Mouse (Mus musculus) midbrain, postnatal 0 days (tissue): ENCODE results near the gene Foxd2. TPM values are rescaled to one million over a fixed set of nuclear protein-coding genes. Genes with fewer than 3 reads are reported as not detected.

Experiments
- ATAC-seq: fragments of 200-750 bp; cut with Nextera tagmentation; 2 replicates; pipeline ENCODE4 v1.8.0; 2017; ENCODE audit warnings: moderate number of reproducible peaks, mild to moderate bottlenecking, moderate TSS enrichment, moderate library complexity; ENCODE audit not compliant: low FRiP score
- DNase-seq: peaks from one replicate; pipeline ENCODE4 v3.0.0-alpha.2; 2015; ENCODE audit warnings: low spot score
- H3K27ac ChIP-seq: fragments of 300-500 bp; sonication (generic); 2 replicates; pipeline ENCODE4 v1.5.1; 2014; ENCODE audit warnings: low read depth, mild to moderate bottlenecking, low read length, mixed read lengths
- H3K27me3 ChIP-seq: fragments of 300-500 bp; sonication (generic); 2 replicates; pipeline ENCODE4 v1.6.1; 2014; ENCODE audit warnings: low read length, control low read depth, mixed read lengths; ENCODE audit not compliant: insufficient read depth
- H3K36me3 ChIP-seq: fragments of 300-500 bp; sonication (generic); 2 replicates; pipeline ENCODE4 v1.6.1; 2014; ENCODE audit warnings: low read length, control low read depth, mixed read lengths; ENCODE audit not compliant: insufficient read depth
- H3K4me1 ChIP-seq: fragments of 300-500 bp; sonication (generic); 2 replicates; pipeline ENCODE4 v1.6.1; 2014; ENCODE audit warnings: mild to moderate bottlenecking, control low read depth, antibody characterized with exemption, low read length, mixed read lengths; ENCODE audit not compliant: insufficient read depth
- H3K4me2 ChIP-seq: fragments of 300-500 bp; sonication (generic); 2 replicates; pipeline ENCODE4 v1.6.1; 2014; ENCODE audit warnings: low read depth, mild to moderate bottlenecking, low read length, mixed read lengths; ENCODE audit not compliant: poor library complexity, severe bottlenecking
- H3K4me3 ChIP-seq: fragments of 300-500 bp; sonication (generic); 2 replicates; pipeline ENCODE4 v1.5.1; 2014; ENCODE audit warnings: low read depth, mild to moderate bottlenecking, low read length, moderate library complexity
- H3K9ac ChIP-seq: fragments of 300-500 bp; sonication (generic); replicated peaks from 2 replicates; pipeline ENCODE4 v1.6.1; 2014; ENCODE audit warnings: mild to moderate bottlenecking, low read length, moderate library complexity, mixed read lengths; ENCODE audit not compliant: poor library complexity, severe bottlenecking
- H3K9me3 ChIP-seq: fragments of 300-500 bp; sonication (generic); 2 replicates; pipeline ENCODE4 v1.6.1; 2016; ENCODE audit warnings: low read length, control low read depth
- CTCF ChIP-seq: IDR thresholded peaks from 2 replicates; pipeline ENCODE4 v1.5.1; 2016; ENCODE audit warnings: antibody characterized with exemption, mild to moderate bottlenecking
- WGBS: fragments of 180-500 bp; shearing (Covaris S2); extraction: QIAGEN DNeasy Blood & Tissue Kit; methylation state at CpG from one replicate; pipeline ENCODE4 v1.1.7; 2014; 5-methylcytosine and 5-hydroxymethylcytosine counted together
- polyA plus RNA-seq: library from polyadenylated mRNA; unstranded; fragments of >200 nt; fragmentation: Nextera tagmentation; extraction: Ambion mirVana; gene quantifications from 2 replicates; pipeline ENCODE4 v1.2.1, GENCODE M21; 2015
- total RNA-seq: library from RNA; depleted of rRNA; stranded (reverse); fragments of >200 nt; gene quantifications from 2 replicates; pipeline ENCODE4 v1.2.3, GENCODE M21; 2014

Gene Foxd2
- total and polyA plus RNA-seq, 2 experiments from 2014 or later: 0.58 to 2.5 TPM

GRCm38 (mm10) chr4:114937459-114938047, 28.9 kb upstream of the Foxd2 start:
- WGBS: 47% methylated on average over 4 of the region's 4 CpGs
- no peak overlapping the region for H3K4me3 ChIP-seq

GRCm38 (mm10) chr4:114934188-114934587, 25.5 kb upstream of the Foxd2 start:
- H3K4me3 ChIP-seq: no peak overlapping the region
- no peak for DNase-seq
- H3K4me2 ChIP-seq: no peak overlapping the region
- H3K9ac ChIP-seq: no peak overlapping the region
- H3K36me3 ChIP-seq: no peaks in the 10 kb centered on the region
- no peak for ATAC-seq
- no peak overlapping the region for H3K27ac ChIP-seq
- no peak for TF ChIP-seq CTCF
- WGBS: 94% methylated on average over 6 of the region's 6 CpGs
- H3K9me3 ChIP-seq: no peaks in the 10 kb centered on the region
- no peaks in the 10 kb centered on the region for H3K4me1 ChIP-seq
- H3K27me3 ChIP-seq: peaks cover 12% of the 10 kb centered on the region; the same call in 1 of the 2 replicates

More at GRCm38 (mm10) chr4:114937459-114938047, 28.9 kb upstream of the Foxd2 start:
- Histone ChIP-seq H3K27me3 (peaks cover 9% of the 10 kb centered on the region; the same call in 1 of the 2 replicates), H3K27ac (no peak overlapping the region), H3K4me1 (no peaks in the 10 kb centered on the region), H3K9me3 (no peaks in the 10 kb centered on the region), H3K36me3 (no peaks in the 10 kb centered on the region), H3K9ac (no peak overlapping the region), H3K4me2 (no peak overlapping the region)
- ATAC-seq (no peak), DNase-seq (no peak)
- TF ChIP-seq CTCF: no peak

- ATAC-seq: no peak
Measured at GRCm38 (mm10) chr4:114932747-114933146, 24.1 kb upstream of the Foxd2 start.

GRCm38 (mm10) chr4:114929155-114929554, 20.5 kb upstream of the Foxd2 start:
- Histone ChIP-seq H3K36me3 (no peaks in the 10 kb centered on the region), H3K9me3 (no peaks in the 10 kb centered on the region), H3K9ac (no peak overlapping the region), H3K4me2 (no peak overlapping the region), H3K4me1 (0 out of 2 replicates have a peak, but pooled peaks cover 4% of the 10 kb centered on the region), H3K4me3 (no peak overlapping the region), H3K27me3 (peaks cover 57% of the 10 kb centered on the region), H3K27ac (no peak overlapping the region)
- no peak for TF ChIP-seq CTCF
- ATAC-seq (no peak), DNase-seq (no peak)
- 18% methylated on average over 15 of the region's 15 CpGs for WGBS

More at GRCm38 (mm10) chr4:114932747-114933146, 24.1 kb upstream of the Foxd2 start:
- no peak overlapping the region for H3K27ac ChIP-seq
- 92% methylated on average over 4 of the region's 4 CpGs for WGBS
- no peak overlapping the region for H3K4me3 ChIP-seq
- H3K27me3 ChIP-seq: peaks cover 21% of the 10 kb centered on the region
- no peaks in the 10 kb centered on the region for H3K9me3 ChIP-seq
- no peaks in the 10 kb centered on the region for H3K36me3 ChIP-seq
- H3K9ac ChIP-seq: no peak overlapping the region
- TF ChIP-seq CTCF: no peak
- no peak for DNase-seq
- H3K4me2 ChIP-seq: no peak overlapping the region
- no peaks in the 10 kb centered on the region for H3K4me1 ChIP-seq

GRCm38 (mm10) chr4:114925917-114926312, 17.2 kb upstream of the Foxd2 start, which contains the start of gene Foxe3:
Foxe3 (minus strand) TSS chr4:114926013.
- ATAC-seq (no peak; the same call in 1 of the 2 replicates), DNase-seq (no peak)
- peak within 1 kb of the TSS; percentile 56 for H3K4me2 ChIP-seq
- no peaks in the 10 kb centered on the region for H3K9me3 ChIP-seq
- H3K27me3 ChIP-seq: peaks cover 81% of the 10 kb centered on the region
- peak within 1 kb of the TSS; percentile 36 for H3K4me3 ChIP-seq
- H3K27ac ChIP-seq: no peak within 1 kb of the TSS
- no peak within 1 kb of the TSS for H3K9ac ChIP-seq
- H3K4me1 ChIP-seq: 0 out of 2 replicates have a peak, but pooled peaks cover 4% of the 10 kb centered on the region
- no peaks in the 10 kb centered on the region for H3K36me3 ChIP-seq
- no peak for TF ChIP-seq CTCF
- 2% methylated on average over 24 of the region's 25 CpGs for WGBS
